Mouse (Mus musculus) layer of hippocampus, postnatal 36 days (tissue): ENCODE data around the gene Gm17577. TPM values are rescaled to one million over a fixed set of nuclear protein-coding genes. Genes with fewer than 3 reads are reported as not detected.
"Not testable (repeated sequence)": the region's sequence is repeated elsewhere in the genome, so short reads cannot be mapped to it uniquely, and the experiment has no call there.

Experiments used
- DNase-seq, 2 experiments: peaks; one replicate each; pipeline ENCODE4 v3.0.0; 2022
- total RNA-seq, 2 experiments: library from RNA; stranded (reverse); gene quantifications; 2 replicates each; pipeline ENCODE4 v1.2.3; 2021

Gene Gm17577
- not detected for total RNA-seq

GRCm38 (mm10) chrX:123246807-123247206 lies at the start of gene Gm17577:
TSS of gene Gm17577 (minus strand) at chrX:123246907.
- not testable (repeated sequence) for DNase-seq

- DNase-seq = not testable (repeated sequence)
Measured at GRCm38 (mm10) chrX:123222381-123222780, 24.3 kb downstream of the Gm17577 start, which contains the start of gene Srsx. TSS of gene Srsx (minus strand) at chrX:123222481.

Other genes with a start within 250 kb of the Gm17577 start
- gene Gm17521, start 217.2 kb downstream of the Gm17577 start, total RNA-seq = not detected
- 1 to 10 TPM; 5.2 to 6.2 TPM for gene Cldn34c1, start 143.4 kb downstream of the Gm17577 start, total RNA-seq
- gene Srsx, start 24.4 kb downstream of the Gm17577 start, total RNA-seq = not detected